Mouse (Mus musculus) neural tube, embryonic 10.5 days (tissue): ENCODE measurements around the gene Synpo2l.
A peak's percentile ranks its signal among the peaks of the same experiment; 100 is the strongest.
"Not testable (repeated sequence)": the region's sequence is repeated elsewhere in the genome, so short reads cannot be mapped to it uniquely, and the experiment has no call there.

Experiments used
- DNase-seq: peaks from one replicate; pipeline ENCODE4 v3.0.0-alpha.2; 2017; ENCODE audit warnings: low spot score; ENCODE audit errors: extremely low spot score

Gene Synpo2l

DNA sequence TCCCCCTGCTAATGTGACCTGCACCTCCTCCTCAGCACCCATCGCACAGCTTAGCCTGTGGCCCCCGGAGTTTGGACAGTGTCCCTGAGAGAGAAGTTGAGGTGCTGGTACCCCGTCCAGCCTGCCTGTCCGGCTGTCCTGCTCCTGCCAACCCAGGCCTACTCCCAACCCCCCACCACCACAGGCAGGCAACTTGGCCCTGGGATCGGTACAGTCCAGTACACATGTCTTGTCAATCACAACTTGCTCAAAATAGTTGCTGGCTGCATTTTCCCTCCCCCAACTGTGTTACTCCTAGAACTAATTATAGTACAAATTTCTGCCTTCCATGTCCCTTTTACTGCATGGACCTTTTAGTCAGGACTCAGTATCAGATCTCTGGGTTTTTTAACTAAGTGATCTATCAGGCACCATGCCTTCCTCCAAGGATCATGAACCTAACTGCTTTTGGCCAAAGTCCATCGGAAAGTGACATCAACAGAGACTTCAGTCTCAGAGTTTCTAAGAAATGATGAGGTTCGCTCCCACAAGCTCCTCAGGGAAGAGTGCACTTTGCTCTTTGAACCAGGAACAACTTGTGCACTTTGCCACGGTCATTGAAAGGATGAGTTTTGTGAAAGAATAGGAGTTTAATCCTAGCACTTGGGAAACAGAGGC is at the start of gene Synpo2l:
TSS of gene Synpo2l (minus strand) at position 201 of the 657 bp plus-strand sequence.
- DNase-seq, result no peak

DNA sequence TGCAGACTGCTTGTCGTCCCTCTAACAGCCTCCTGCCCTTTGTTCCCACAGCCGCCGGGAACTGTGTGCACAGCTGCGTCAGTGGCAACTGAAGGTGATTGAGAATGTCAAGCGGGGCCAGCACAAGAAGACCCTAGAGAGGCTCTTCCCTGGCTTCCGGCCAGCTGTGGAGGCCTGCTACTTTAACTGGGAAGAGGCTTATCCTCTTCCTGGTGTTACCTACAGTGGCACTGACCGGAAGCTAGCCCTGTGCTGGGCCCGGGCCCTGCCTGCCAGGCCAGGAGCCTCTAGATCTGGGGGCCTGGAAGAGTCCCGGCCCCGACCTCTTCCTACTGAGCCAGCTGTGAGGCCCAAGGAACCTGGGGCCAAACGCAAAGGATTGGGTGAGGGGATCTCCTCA is 45.7 kb upstream of the Synpo2l start:
- no peak for DNase-seq

GRCm38 (mm10) chr14:20708239-20708638 is 40.1 kb upstream of the Synpo2l start:
- DNase-seq, result no peak

DNA sequence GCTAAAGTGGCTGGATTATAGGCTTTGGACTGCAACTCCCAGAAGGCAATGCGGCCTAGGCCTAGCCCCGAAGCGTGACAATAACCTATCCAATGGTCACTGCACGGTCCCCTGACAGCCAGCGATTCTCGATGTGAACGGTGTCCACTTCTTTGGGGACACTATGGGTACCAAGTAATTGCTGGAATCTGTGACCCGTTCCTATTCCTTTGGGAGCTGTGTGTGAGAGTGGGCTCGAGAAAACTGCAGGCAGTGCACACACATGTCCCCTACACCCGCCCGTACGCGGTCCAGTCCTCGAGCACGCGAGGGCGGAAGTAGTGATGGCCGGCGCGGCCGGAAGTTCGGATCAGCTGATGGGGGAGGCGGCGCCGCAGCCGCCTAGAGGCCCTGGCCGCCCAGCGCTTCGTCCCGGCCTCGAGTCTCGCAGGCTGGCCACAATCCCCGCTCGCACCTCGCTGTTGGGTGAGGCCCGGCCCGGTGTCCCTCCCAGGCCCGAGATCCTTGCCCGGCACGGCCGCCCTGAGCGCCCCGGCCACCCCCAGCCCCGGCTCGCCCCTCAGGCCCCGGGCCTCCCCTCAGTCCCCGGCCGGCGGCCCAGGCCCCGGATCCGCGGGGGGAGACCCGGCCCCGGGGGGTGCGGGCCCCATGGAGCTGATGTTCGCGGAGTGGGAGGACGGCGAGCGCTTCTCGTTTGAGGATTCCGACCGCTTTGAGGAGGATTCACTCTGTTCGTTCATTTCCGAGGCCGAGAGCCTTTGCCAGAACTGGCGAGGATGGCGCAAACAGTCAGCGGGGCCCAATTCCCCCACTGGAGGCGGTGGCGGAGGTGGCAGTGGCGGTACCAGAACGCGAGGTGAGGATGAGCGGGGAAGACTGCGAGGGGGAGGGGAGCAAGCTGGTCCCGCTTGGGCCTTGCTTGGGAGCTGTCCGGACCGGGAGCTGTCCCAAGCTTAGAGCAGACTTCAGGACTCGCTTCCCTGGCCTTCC is 39.3 kb upstream of the Synpo2l start, which contains the start of gene Zswim8:
TSS of gene Zswim8 (plus strand) at position 352 of the 990 bp plus-strand sequence.
- DNase-seq, result peak; percentile 94

- DNase-seq, result not testable (repeated sequence)
Observed at GRCm38 (mm10) chr14:20703461-20703860, 35.3 kb upstream of the Synpo2l start.

DNA sequence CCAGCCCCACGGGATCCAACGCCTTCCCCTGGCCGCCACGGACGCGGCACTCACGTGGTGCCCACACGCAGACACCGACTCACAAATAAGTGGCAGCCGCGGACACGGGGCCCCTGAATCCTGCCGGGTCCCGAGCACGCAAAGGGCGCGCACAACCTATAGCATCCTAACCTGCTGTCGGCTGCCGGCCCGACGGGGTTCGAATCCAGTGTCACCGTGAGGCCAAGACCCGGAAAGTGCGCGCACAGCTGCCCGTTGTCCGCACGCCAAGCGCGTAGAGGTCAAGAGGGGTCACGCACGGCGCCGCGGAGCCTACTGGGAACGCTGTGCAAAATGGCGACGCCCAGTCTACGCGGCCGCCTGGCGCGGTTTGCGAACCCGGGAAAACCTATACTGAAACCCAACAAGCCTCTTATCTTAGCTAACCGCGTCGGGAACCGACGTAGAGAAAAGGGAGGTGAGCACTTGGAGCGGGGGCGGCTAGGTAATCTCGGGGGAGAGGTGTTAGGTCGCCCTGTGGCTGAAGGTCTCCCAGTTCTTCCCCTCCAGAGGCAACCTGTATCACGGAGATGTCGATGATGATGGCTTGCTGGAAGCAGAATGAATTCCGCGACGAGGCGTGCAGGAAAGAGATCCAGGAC is 34.7 kb upstream of the Synpo2l start, which contains the start of gene Chchd1:
TSS of gene Chchd1 (plus strand) at position 266 of the 641 bp plus-strand sequence.
- DNase-seq, result peak; percentile 94

DNA sequence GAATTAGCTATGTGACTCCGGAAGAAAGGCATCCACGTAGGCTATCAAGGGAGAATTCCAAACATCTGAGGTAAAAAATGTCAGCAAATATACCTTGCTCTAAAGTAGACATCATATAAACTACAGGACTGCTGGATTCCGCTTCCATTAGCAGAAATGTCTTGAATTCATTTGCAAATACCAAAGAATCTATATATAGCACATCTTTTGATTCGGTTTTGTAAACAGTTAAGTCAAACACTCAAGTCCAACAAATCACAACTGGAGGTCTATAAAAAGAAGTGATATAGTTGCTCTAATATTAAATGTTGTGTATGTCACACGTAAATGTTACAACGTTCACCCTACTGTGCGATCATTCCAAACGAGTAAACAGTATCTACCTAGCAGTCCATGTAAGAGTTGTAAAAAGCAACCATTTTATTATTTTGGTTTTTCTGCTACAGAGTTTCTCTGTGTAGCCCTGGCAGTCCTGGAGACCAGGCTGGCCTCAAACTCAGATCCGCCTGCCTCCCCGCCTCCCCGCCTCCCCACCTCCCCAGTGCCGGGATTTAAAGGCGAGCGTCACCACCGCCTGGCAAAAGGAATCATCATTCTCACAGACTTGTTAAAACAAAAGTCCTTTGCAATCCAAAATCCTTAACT is 34.1 kb upstream of the Synpo2l start:
- DNase-seq, result no peak

DNA sequence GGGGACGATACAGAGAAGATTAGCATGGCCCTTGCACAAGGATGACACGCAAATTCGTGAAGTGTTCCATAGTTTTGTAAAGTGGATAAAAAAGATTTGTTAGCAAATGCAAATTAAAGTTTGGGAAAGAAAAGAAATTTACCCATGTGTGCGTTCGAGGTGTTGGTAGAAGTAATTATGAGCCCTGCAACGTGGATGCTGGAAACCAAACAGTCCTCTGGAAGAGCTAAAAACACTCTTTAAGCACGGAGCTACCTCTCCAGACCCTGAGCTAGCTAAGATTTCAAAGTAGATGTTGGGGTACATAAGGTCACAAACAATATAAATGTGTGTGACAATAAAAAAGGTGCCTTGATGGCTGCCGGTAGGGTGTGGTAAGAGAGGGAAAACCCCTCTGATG is 33.4 kb upstream of the Synpo2l start:
- DNase-seq, result no peak

GRCm38 (mm10) chr14:20700362-20700761 is 32.2 kb upstream of the Synpo2l start:
- no peak for DNase-seq

- no peak for DNase-seq
Observed at GRCm38 (mm10) chr14:20698515-20698914, 30.4 kb upstream of the Synpo2l start.

GRCm38 (mm10) chr14:20696986-20697385 is 28.8 kb upstream of the Synpo2l start:
- DNase-seq, result no peak

GRCm38 (mm10) chr14:20695761-20696520 is 27.8 kb upstream of the Synpo2l start:
- no peak for DNase-seq

DNA sequence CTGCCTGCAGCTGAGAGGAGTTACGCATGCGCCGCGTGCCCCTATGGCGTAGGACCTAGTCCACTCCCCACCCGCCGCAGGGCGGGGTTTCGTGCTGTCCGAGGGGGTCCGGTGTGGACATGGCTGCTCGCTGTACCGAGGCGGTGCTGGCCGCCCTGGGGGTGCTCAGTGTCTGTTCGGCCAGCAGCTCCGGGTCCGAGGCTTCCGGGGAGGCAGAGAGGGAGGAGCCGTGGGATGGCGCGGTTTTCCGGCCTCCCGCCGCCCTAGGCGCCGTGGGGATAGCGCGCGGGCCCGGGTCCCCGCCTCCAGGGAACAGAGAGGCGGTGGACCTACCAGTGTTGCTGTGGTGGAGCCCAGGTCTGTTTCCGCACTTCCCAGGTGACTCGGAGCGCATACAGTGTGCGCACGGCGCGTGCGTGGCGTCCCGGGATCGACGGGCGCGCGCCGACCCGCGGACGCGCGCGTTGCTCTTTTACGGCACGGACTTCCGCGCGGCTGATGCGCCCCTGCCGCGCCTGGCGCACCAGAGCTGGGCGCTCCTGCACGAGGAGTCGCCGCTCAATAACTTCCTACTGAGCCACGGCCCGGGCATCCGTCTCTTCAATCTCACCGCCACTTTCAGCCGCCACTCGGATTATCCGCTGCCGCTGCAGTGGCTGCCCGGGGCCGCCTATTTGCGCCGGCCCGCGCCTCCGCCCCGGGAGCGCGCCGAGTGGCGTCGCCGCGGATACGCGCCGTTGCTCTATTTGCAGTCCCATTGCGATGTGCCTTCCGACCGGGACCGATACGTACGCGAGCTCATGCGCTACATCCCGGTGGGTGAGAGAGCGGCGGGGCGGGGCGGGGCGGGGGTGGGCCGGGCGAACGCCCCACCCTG is 27.0 kb upstream of the Synpo2l start, which contains the start of gene Fut11:
TSS of gene Fut11 (plus strand) at position 85 of the 877 bp plus-strand sequence.
- peak; percentile 87 for DNase-seq

GRCm38 (mm10) chr14:20694185-20694883 is 26.2 kb upstream of the Synpo2l start:
- DNase-seq, result no peak

DNA sequence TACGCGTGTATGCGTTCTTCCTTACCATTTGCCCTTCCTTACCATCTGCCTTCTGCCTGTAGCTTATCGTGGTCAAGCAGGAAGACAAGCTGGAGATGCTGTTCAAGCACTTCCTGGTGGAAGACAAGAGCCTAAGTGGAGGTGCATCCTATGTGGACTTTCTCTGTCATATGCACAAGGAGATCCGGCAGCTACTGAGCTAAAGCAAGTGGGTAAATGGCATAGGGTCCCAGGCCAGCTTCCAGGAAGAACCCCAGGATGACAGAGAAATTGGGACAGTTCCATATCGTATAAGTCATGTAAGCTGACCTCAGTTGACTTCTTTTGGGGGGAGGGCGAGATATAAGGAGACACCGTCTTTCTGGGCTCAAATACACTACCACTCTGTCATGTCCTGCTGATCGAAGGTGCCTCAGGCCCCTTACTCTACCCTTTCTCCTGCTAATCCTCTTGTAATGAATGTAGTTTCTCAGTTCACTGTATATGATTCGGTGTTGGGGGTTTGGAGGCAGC is 25.5 kb upstream of the Synpo2l start:
- no peak for DNase-seq

DNA sequence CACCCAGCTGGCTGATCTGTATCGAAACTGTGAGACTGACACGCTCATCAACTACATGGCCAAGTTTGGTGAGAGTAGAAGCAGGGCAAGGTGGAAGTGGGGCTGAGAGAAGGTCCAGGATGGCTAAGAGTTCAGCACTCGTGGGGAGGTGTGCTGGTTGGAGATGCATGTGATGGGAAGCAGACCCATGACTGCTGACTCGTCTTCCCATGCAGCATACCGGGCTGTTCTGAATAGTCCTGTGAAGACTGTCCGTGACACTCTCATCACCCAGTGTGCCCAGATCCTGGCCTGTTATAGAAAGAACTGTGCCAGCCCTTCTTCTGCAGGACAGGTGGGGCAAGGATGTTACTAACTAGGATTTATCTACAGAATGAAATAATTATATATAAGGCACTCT is 23.6 kb upstream of the Synpo2l start:
- DNase-seq, result no peak

- no peak for DNase-seq
Observed at GRCm38 (mm10) chr14:20689009-20689408, 20.9 kb upstream of the Synpo2l start.

DNA sequence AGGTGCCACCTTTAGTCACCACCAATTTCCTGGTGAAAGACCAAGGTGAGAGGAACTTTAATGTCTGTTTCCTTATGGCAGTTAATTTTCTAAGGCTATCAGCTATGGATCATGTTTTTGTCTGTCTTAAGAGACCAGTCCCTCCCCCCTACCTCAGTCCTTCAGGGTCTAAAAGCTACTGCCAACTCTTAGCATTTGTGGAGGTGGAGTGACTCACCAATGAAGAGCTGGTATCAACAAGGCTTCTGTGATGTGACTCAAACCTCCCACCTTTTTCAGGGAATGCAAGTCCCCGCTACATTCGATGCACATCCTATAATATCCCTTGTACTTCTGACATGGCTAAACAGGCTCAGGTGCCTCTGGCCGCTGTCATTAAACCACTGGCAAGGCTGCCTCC is 18.4 kb upstream of the Synpo2l start:
- no peak for DNase-seq

DNA sequence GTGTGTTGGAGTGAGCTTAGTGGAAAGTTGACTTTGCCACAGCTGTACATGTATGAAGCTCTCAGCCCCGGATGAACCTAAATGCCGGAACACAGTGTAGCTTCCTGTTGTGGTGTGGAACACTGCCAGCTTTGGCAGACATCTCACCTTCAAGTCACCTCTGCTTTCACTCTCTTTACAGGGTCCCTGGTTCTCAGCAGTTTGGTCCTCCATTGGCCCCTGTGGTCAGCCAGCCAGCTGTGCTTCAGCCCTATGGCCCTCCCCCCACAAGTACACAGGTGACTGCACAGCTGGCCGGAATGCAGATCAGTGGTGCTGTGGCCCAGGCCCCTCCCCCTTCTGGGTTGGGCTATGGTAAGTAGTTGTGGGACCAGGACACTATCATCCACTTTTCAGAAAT is 14.3 kb upstream of the Synpo2l start:
- no peak for DNase-seq
